Mouse (Mus musculus): ENCODE measurements around the gene Inpp4a.

Inpp4a gene

GRCm38 (mm10) chr1:37299540-37300491, at the start of gene Inpp4a:
Gene Inpp4a (plus strand): TSS chr1:37299865.
- WGBS = 1% methylated on average over 77 of the region's 77 CpGs

DNA sequence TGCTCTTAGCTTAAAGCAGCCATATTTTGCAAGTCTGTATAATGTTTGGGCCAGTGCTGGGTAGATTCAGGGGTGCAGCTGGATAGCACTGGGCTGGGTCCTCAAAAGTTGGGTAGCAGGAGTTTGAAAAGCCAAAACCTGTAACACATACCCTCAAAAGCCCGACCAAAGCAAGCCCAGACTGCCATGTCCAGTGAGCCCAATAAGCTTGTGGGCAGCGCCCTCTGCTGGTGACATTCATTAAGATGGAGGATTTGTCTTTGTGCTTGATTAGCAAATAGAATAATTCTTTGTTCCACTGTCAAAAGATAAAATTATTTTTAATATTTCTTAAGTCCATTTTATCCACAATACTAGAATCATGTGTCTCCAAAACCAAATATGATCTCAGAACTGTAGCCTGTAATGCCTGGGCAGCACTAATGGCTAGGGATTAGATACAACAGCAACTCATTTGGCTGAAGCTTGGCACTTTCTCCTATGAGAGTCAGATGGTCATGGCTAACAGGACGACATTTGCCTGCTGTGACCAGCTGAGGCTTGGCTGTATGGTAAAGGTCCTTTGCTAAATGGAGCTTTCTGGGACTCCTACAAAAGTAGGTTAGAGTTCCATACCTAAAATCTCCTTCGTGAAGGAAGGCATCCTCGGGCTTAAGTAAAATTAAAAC, 48.9 kb upstream of the Inpp4a start:
- 26% methylated on average over 5 of the region's 5 CpGs for WGBS

- WGBS = 93% methylated on average over 2 of the region's 2 CpGs
These were observed 41.2 kb upstream of the Inpp4a start for GRCm38 (mm10) chr1:37258443-37258842.

DNA sequence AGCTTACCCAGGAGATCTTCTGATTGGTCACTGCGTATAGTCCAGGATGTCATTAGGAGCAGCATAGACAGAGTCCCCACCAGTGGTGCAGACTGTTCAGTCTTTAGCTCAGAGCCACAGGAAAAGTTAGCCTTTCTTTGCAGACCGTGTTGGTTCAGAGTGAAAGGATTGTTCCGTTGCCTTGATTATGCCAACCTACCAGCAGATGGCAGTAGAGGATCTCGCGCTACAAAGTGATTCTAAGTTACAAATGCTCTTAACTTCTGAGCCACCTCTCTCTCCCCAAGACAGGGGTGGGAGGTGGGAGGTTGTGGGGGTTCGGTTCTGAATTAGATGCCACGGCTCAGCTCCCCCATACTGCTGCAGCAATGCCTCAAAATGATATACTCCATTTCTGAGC, 27.2 kb upstream of the Inpp4a start:
- WGBS = 6% methylated on average over 7 of the region's 7 CpGs

DNA sequence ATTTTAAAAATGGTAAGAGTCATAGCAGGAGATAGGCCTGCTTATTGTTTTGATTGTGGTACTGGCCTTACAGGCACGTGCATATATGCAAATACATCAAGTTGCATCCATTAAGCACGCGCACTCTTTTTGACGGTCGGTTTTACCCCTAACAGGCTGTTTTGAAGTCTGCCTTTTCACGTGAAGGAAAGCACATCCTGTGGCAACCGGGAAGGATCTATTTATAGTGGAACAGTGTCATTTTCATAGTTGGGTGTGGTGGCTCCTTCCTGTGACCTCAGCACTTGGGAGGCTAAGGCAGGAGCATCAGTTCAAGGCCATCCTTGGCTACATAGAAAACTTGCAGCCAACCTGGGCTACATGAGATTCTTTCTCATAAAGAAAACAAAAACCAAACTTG, 13.1 kb upstream of the Inpp4a start:
- 55% methylated on average over 7 of the region's 7 CpGs for WGBS

- WGBS = 56% methylated on average over 1 of the region's 1 CpGs
These were observed 11.9 kb upstream of the Inpp4a start for GRCm38 (mm10) chr1:37287748-37288147.

GRCm38 (mm10) chr1:37288181-37288935, 11.3 kb upstream of the Inpp4a start:
- 37% methylated on average over 11 of the region's 11 CpGs for WGBS

- WGBS = 85% methylated on average over 7 of the region's 7 CpGs
These were observed 10.7 kb upstream of the Inpp4a start for GRCm38 (mm10) chr1:37288941-37289340.

DNA sequence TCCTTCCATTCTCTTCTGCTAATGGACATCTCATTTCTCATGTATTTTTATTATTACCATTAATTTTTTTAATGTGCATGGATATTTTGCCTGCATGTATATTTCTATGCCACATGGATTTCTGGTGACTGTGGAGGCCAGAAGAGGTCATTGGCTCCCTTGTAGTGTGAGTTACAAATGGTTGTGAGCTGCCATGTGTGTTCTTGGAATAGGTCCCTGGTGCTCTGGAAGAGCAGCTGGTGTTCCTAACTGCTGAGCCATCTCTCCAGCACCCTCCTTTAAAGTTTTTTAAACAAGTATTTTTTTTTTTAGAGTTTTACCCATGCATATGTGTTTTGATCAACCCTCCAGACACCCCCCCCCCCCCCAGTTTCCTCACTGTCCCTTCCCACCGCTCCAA, 3.3 kb upstream of the Inpp4a start:
- WGBS = 71% methylated on average over 1 of the region's 1 CpGs

DNA sequence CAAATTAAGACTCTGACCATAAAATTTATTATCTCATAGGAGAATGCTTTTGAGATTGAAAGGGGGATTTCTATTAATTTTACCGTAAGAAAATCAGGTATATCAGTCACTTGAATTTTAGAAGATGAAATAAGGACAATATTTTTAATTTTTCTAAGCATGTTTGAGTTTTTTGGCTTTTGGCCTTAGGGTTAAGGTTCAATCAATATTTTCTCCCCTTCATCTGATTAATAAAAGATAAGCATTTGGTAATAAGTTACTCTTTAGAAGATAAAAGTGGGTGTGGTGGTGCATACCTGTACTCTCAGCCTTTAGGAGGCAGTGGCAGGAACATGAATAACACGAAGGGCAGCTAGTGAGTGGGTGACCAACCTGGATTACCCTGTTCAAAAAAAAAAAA, 761 bp upstream of the Inpp4a start:
- WGBS = 76% methylated on average over 2 of the region's 2 CpGs

GRCm38 (mm10) chr1:37300650-37301049, 985 bp downstream of the Inpp4a start:
- 30% methylated on average over 5 of the region's 5 CpGs for WGBS

DNA sequence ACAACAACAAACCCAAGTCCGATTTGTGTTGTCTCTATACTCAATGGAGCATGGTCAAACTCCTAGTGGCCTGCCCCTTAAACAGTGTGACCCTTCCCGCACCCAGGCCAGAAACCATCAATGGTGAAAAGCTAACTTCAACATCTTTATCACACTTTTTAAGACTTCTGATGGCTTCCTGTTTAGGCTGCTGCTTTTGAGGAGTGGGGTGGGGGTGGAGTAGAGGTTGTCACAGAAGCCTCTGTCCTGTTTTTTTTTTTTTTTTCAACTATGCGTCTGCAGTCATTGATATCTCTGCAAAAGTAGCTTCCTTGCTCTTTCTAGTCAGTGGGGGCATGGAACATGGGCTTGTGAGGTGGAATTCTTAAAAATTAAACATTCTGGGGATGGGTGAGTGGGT, 3.1 kb downstream of the Inpp4a start:
- 75% methylated on average over 3 of the region's 3 CpGs for WGBS

- WGBS = 75% methylated on average over 9 of the region's 9 CpGs
These were observed 6.1 kb downstream of the Inpp4a start for GRCm38 (mm10) chr1:37305691-37306287.

DNA sequence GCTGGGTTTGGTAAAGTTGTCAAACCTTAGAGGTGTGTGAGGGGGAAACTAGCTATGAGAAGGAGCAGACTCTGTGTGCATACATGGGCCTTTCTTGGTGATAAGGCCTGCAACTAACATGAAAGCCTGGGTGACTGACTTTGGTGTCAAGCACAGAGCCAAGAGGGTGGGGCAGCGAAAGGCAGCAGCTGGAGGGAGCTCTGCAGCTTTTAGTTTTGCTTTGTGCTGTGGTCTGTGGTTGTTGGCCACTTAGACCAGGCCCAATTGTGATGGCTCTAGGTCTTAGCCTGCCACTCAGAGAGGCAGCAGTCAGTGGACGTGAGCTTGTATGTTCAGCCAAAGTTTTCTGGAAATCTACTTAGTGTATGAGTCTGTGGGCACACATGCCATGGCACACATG, 7.9 kb downstream of the Inpp4a start:
- 97% methylated on average over 2 of the region's 2 CpGs for WGBS

GRCm38 (mm10) chr1:37308021-37308742, 8.5 kb downstream of the Inpp4a start:
- 64% methylated on average over 8 of the region's 8 CpGs for WGBS

- WGBS = 84% methylated on average over 3 of the region's 3 CpGs
These were observed 9.1 kb downstream of the Inpp4a start for GRCm38 (mm10) chr1:37308743-37309100.

- WGBS = 96% methylated on average over 4 of the region's 4 CpGs
These were observed 10.4 kb downstream of the Inpp4a start for GRCm38 (mm10) chr1:37309939-37310515.

DNA sequence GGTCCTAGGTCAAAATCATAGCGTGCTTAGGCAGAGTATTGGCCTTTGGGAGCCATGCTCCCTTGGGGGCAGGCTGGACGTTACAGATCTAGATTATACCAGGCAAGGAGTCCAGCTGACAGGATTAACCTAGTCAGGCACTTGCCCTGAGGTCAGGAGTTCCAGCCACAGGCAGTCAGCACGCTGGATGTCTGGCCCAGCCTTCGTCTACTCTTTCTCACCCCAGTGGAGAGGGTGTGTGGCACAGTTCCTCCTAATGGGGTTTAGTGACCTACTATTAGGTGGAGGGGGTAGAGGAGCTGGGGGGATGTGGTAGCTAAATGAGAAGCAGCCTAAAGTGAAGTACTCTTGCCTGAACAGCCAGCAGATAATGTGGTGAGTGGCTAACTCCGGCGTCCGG, 14.7 kb downstream of the Inpp4a start:
- WGBS = 76% methylated on average over 7 of the region's 7 CpGs

DNA sequence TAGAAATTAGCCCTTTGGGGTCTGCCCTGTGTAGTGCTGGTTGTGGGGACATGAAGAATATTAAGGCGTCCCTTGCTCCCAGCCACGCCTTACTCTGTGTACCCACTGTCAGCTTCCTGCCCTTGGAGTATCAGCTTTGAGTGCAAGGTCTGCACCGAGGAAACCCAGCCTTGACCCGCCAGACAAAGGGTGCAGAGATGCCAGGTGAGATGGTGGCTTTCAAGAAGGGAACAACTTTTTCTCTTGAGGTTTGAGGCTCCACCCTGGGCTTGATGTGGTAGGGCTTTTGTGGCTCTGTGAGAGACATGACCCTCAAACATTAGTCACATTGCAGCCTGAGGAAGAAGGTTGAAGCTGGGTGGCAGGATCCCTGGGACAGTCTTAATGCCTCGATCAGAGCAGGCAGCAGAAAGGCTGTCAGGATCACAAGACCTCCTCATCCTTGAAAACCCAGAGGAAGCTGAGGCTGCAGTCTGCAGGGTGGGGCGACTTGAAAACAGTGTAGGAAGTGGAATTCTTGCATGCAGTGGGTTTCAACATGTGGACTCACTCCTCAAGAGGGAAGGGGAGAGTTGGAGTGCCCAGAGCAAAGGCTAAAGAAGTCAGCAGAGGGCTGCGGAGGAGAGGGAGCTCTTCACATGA, 18.1 kb downstream of the Inpp4a start:
- 86% methylated on average over 7 of the region's 7 CpGs for WGBS

DNA sequence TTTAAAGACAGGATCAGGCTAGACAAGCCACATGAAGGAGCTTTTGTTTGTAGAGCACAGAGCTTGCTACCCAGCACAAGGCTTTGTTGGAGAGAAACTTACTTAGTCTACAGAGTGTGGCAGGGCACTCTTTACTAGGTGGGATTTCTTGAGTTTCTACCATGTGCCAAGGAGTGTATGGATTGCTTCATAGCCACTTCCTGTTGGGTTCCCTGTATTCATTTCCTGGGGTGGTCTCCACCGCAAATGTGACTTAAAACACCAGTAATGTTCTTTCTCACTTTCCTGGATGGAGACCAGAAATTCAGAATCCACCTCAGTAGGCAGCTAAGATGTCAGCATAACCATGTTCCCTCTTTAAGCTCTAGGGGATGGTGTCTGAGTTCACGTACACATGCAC, 18.9 kb downstream of the Inpp4a start:
- WGBS = 91% methylated on average over 2 of the region's 2 CpGs
